Mouse (Mus musculus): Measurements from ENCODE around the gene Vmn2r91. TPM values are rescaled to one million over a fixed set of nuclear protein-coding genes. Genes with fewer than 3 reads are reported as not detected.

Gene Vmn2r91
- total RNA-seq (2023; ENCODE audit: inconsistent age) = not detected in 4 replicates

DNA sequence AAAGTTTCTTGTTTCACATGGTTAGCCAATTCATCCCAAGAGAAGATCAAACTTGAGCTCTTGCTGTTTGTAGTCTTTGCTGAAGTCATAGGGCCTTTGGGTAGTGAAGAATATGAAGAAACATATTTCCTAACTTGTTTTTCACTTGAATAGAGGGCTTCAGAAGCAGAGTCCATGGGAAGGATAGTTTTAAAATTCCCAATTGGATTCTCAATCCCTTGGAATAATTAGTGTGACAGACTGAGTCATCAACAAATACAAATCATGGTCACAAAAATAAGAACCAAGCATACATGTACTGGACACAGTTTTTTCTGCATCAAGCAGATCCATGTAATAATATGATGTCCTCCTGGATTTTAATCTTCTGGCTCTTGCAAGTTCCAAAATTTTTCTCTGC, at the start of gene Vmn2r91:
Gene Vmn2r91, plus strand, starts transcription at position 301 of the 400 bp plus-strand sequence.

DNA sequence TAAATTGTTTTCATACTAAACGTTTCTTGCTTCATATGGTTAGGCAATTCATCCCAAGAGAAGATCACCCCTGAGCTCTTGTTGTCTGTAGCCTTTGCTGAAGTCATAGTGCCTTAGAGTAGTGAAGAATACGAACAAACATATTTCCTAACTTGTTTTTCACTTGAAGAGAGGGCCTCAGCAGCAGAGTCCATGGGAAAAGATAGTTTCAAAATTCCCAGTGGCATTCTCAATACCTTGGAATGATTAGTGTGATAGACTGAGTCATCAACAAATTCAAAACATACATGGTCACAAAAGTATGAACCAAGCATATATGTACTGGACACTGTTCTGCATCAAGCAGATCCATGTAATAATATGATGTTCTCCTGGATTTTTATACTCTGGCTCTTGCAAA, 35.7 kb upstream of the Vmn2r91 start, which contains the start of gene Vmn2r124:
Gene Vmn2r124, plus strand, starts transcription at position 301 of the 400 bp plus-strand sequence.

DNA sequence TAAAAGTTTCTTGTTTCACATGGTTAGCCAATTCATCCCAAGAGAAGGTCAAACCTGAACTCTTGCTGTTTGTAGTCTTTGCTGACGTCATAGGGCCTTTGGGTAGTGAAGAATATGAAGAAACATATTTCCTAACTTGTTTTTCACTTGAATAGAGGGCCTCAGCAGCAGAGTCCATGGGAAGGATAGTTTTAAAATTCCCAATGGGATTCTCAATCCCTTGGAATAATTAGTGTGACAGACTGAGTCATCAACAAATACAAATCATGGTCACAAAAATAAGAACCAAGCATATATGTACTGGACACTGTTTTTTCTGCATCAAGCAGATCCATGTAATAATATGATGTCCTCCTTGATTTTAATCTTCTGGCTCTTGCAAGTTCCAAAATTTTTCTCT, 66.8 kb downstream of the Vmn2r91 start, which contains the start of gene Vmn2r92:
Gene Vmn2r92, plus strand, starts transcription at position 301 of the 400 bp plus-strand sequence.

Other genes with a start within 250 kb of the Vmn2r91 start
- gene Has1, start 229.8 kb upstream of the Vmn2r91 start, total RNA-seq (2023; ENCODE audit: inconsistent age) = not detected in 4 replicates
- gene Fpr1, start 201.1 kb upstream of the Vmn2r91 start, total RNA-seq (2023; ENCODE audit: inconsistent age) = 0.51 to 1.3 TPM in 2 of 4 replicates, not detected in the others
- gene Fpr2, start 197.2 kb upstream of the Vmn2r91 start, total RNA-seq (2023; ENCODE audit: inconsistent age) = 1.4 TPM in 2 of 4 replicates, not detected in the others
- gene Fpr3, start 197.2 kb upstream of the Vmn2r91 start, total RNA-seq (2023; ENCODE audit: inconsistent age) = not detected in 4 replicates
- not detected in 4 replicates for gene Fpr-rs4, start 63.3 kb upstream of the Vmn2r91 start, total RNA-seq (2023; ENCODE audit: inconsistent age)
- gene Vmn2r124, start 35.6 kb upstream of the Vmn2r91 start, total RNA-seq (2023; ENCODE audit: inconsistent age) = not detected in 4 replicates
- gene Vmn2r92, start 66.9 kb downstream of the Vmn2r91 start, total RNA-seq (2023; ENCODE audit: inconsistent age) = not detected in 4 replicates
- gene Vmn2r94, start 192.7 kb downstream of the Vmn2r91 start, total RNA-seq (2023; ENCODE audit: inconsistent age) = not detected in 4 replicates
- gene Vmn2r93, start 213.1 kb downstream of the Vmn2r91 start, total RNA-seq (2023; ENCODE audit: inconsistent age) = not detected in 4 replicates